Mouse (Mus musculus): ENCODE data around the gene Il27.

Il27 gene

GRCm38 (mm10) chr7:126594862-126595561 lies at the start of gene Il27:
Gene Il27, minus strand, starts transcription at chr7:126594941.
- DNase-seq = no peak

- DNase-seq = no peak
Measured at GRCm38 (mm10) chr7:126644345-126644744, 49.6 kb upstream of the Il27 start.

GRCm38 (mm10) chr7:126643244-126643617 lies 48.5 kb upstream of the Il27 start:
- DNase-seq = peak; percentile 43

- no peak for DNase-seq
Measured at GRCm38 (mm10) chr7:126642545-126643243, 48.0 kb upstream of the Il27 start.

GRCm38 (mm10) chr7:126636733-126637520 lies 42.2 kb upstream of the Il27 start:
- no peak for DNase-seq

GRCm38 (mm10) chr7:126635375-126635774 lies 40.6 kb upstream of the Il27 start:
- DNase-seq = no peak

- DNase-seq = no peak
Measured at GRCm38 (mm10) chr7:126632478-126632877, 37.7 kb upstream of the Il27 start.

- no peak for DNase-seq
Measured at GRCm38 (mm10) chr7:126630824-126631518, 36.2 kb upstream of the Il27 start, which contains the start of gene Nupr1. Gene Nupr1, minus strand, starts transcription at chr7:126630861.

GRCm38 (mm10) chr7:126629915-126630314 lies 35.2 kb upstream of the Il27 start:
- DNase-seq = no peak

GRCm38 (mm10) chr7:126628111-126628510 lies 33.4 kb upstream of the Il27 start:
- no peak for DNase-seq

- no peak for DNase-seq
Measured at GRCm38 (mm10) chr7:126625807-126626600, 31.3 kb upstream of the Il27 start.

GRCm38 (mm10) chr7:126625369-126625768 lies 30.6 kb upstream of the Il27 start:
- no peak for DNase-seq

GRCm38 (mm10) chr7:126624774-126625173 lies 30.0 kb upstream of the Il27 start:
- no peak for DNase-seq

- DNase-seq = no peak
Measured at GRCm38 (mm10) chr7:126623381-126623780, 28.6 kb upstream of the Il27 start.

GRCm38 (mm10) chr7:126621452-126622359 lies 27.0 kb upstream of the Il27 start:
- DNase-seq = no peak

- DNase-seq = no peak
Measured at GRCm38 (mm10) chr7:126619559-126620275, 25.0 kb upstream of the Il27 start.

- no peak for DNase-seq
Measured at GRCm38 (mm10) chr7:126616707-126617106, 22.0 kb upstream of the Il27 start.

- no peak for DNase-seq
Measured at GRCm38 (mm10) chr7:126612736-126613135, 18.0 kb upstream of the Il27 start.

GRCm38 (mm10) chr7:126607796-126608195 lies 13.1 kb upstream of the Il27 start:
- DNase-seq = no peak

- DNase-seq = no peak
Measured at GRCm38 (mm10) chr7:126607064-126607463, 12.3 kb upstream of the Il27 start.
